Mouse (Mus musculus) forebrain, embryonic 10.5 days (tissue): ENCODE measurements at regions not wholly inside any gene's neighbourhood (a gene's known extent, or its start where the extent isn't known, plus 50 kb on each side); places are given as distances from the start of the nearest gene placed in this dataset.

Source experiments
- DNase-seq: peaks from one replicate; pipeline ENCODE4 v3.0.0-alpha.2; 2017; ENCODE audit warnings: low spot score; ENCODE audit errors: extremely low spot score
- H3K27ac ChIP-seq: fragments of 300-500 bp; sonication (generic); 2 replicates; pipeline ENCODE4 v1.5.1; 2016; ENCODE audit warnings: mild to moderate bottlenecking
- H3K27me3 ChIP-seq: fragments of 300-500 bp; sonication (generic); 2 replicates; pipeline ENCODE4 v1.6.1; 2016; ENCODE audit warnings: mild to moderate bottlenecking; ENCODE audit not compliant: poor library complexity, severe bottlenecking
- H3K36me3 ChIP-seq: fragments of 300-500 bp; sonication (generic); replicated peaks from 2 replicates; pipeline ENCODE4 v1.6.1; 2016; ENCODE audit warnings: mild to moderate bottlenecking, moderate library complexity
- H3K4me1 ChIP-seq: fragments of 300-500 bp; sonication (generic); 2 replicates; pipeline ENCODE4 v1.6.1; 2016
- H3K4me3 ChIP-seq: fragments of 300-500 bp; sonication (generic); 2 replicates; pipeline ENCODE4 v1.5.1; 2016; ENCODE audit warnings: mild to moderate bottlenecking, moderate library complexity
- H3K9me3 ChIP-seq: fragments of 300-500 bp; sonication (generic); 2 replicates; pipeline ENCODE4 v1.6.1; 2016; ENCODE audit warnings: mild to moderate bottlenecking, moderate library complexity
- WGBS: fragments of 180-500 bp; shearing (Covaris S2); methylation state at CpG from one replicate; pipeline ENCODE4 v1.1.7; 2016; 5-methylcytosine and 5-hydroxymethylcytosine counted together

GRCm38 (mm10) chr9:93940193-93940592, 597.7 kb downstream of the 1190002N15Rik start:
- no peak for DNase-seq
- Histone ChIP-seq H3K4me3 (no peak overlapping the region), H3K4me1 (no peaks in the 10 kb centered on the region), H3K36me3 (no peaks in the 10 kb centered on the region), H3K27me3 (no peaks in the 10 kb centered on the region), H3K9me3 (no peaks in the 10 kb centered on the region), H3K27ac (no peak overlapping the region)
- 88% methylated on average over 3 of the region's 3 CpGs for WGBS

- no peaks in the 10 kb centered on the region for H3K36me3 ChIP-seq
- H3K27me3 ChIP-seq: no peaks in the 10 kb centered on the region
- no peaks in the 10 kb centered on the region for H3K4me1 ChIP-seq
- peaks cover 6% of the 10 kb centered on the region; the same call in 1 of the 2 replicates for H3K9me3 ChIP-seq
- 79% methylated on average over 2 of the region's 2 CpGs for WGBS
- no peak overlapping the region for H3K27ac ChIP-seq
- H3K4me3 ChIP-seq: no peak overlapping the region
- no peak for DNase-seq
Measured at GRCm38 (mm10) chr9:93930684-93931083, 607.2 kb downstream of the 1190002N15Rik start.

- no peak overlapping the region for H3K27ac ChIP-seq
- WGBS: 77% methylated on average over 1 of the region's 1 CpGs
- H3K9me3 ChIP-seq: no peaks in the 10 kb centered on the region
- H3K27me3 ChIP-seq: no peaks in the 10 kb centered on the region
- H3K4me3 ChIP-seq: no peak overlapping the region
- H3K4me1 ChIP-seq: no peaks in the 10 kb centered on the region
- H3K36me3 ChIP-seq: no peaks in the 10 kb centered on the region
- no peak for DNase-seq
Measured at GRCm38 (mm10) chr9:93889256-93889655, 648.6 kb downstream of the 1190002N15Rik start.

GRCm38 (mm10) chr9:93880112-93880511, 657.8 kb downstream of the 1190002N15Rik start:
- no peaks in the 10 kb centered on the region for H3K36me3 ChIP-seq
- H3K9me3 ChIP-seq: no peaks in the 10 kb centered on the region
- no peaks in the 10 kb centered on the region for H3K27me3 ChIP-seq
- DNase-seq: no peak
- no peak overlapping the region for H3K4me3 ChIP-seq
- WGBS: 65% methylated on average over 2 of the region's 2 CpGs
- peaks cover 13% of the 10 kb centered on the region for H3K4me1 ChIP-seq
- H3K27ac ChIP-seq: no peak overlapping the region

GRCm38 (mm10) chr9:93879572-93879971, 658.3 kb downstream of the 1190002N15Rik start:
- H3K4me1 ChIP-seq: peaks cover 13% of the 10 kb centered on the region
- no peaks in the 10 kb centered on the region for H3K27me3 ChIP-seq
- DNase-seq: no peak
- 70% methylated on average over 2 of the region's 2 CpGs for WGBS
- H3K27ac ChIP-seq: no peak overlapping the region
- H3K9me3 ChIP-seq: no peaks in the 10 kb centered on the region
- no peak overlapping the region for H3K4me3 ChIP-seq
- H3K36me3 ChIP-seq: no peaks in the 10 kb centered on the region

- Histone ChIP-seq H3K4me1 (no peaks in the 10 kb centered on the region), H3K36me3 (no peaks in the 10 kb centered on the region), H3K4me3 (no peak overlapping the region), H3K27ac (no peak overlapping the region), H3K27me3 (no peaks in the 10 kb centered on the region), H3K9me3 (no peaks in the 10 kb centered on the region)
- 86% methylated on average over 7 of the region's 7 CpGs for WGBS
- no peak for DNase-seq
Measured at GRCm38 (mm10) chr9:93870778-93871177, 667.1 kb downstream of the 1190002N15Rik start.

GRCm38 (mm10) chr9:93857937-93858336, 679.9 kb downstream of the 1190002N15Rik start:
- no peaks in the 10 kb centered on the region for H3K4me1 ChIP-seq
- no peaks in the 10 kb centered on the region for H3K9me3 ChIP-seq
- H3K27me3 ChIP-seq: no peaks in the 10 kb centered on the region
- DNase-seq: no peak
- WGBS: 68% methylated on average over 2 of the region's 2 CpGs
- H3K36me3 ChIP-seq: no peaks in the 10 kb centered on the region
- no peak overlapping the region for H3K4me3 ChIP-seq
- H3K27ac ChIP-seq: no peak overlapping the region

GRCm38 (mm10) chr9:93846411-93846810, 691.5 kb downstream of the 1190002N15Rik start:
- Histone ChIP-seq H3K9me3 (no peaks in the 10 kb centered on the region), H3K27me3 (no peaks in the 10 kb centered on the region), H3K4me3 (no peak overlapping the region), H3K36me3 (no peaks in the 10 kb centered on the region), H3K27ac (no peak overlapping the region), H3K4me1 (no peaks in the 10 kb centered on the region)
- DNase-seq: no peak

GRCm38 (mm10) chr9:93843869-93844268, 694.0 kb downstream of the 1190002N15Rik start:
- H3K4me3 ChIP-seq: no peak overlapping the region
- H3K27me3 ChIP-seq: no peaks in the 10 kb centered on the region
- no peak for DNase-seq
- H3K9me3 ChIP-seq: no peaks in the 10 kb centered on the region
- no peaks in the 10 kb centered on the region for H3K4me1 ChIP-seq
- no peak overlapping the region for H3K27ac ChIP-seq
- WGBS: 94% methylated on average over 5 of the region's 5 CpGs
- H3K36me3 ChIP-seq: no peaks in the 10 kb centered on the region
